Mouse (Mus musculus) forebrain, embryonic 14.5 days (tissue): Measurements from ENCODE around the gene Rrh. TPM values are rescaled to one million over a fixed set of nuclear protein-coding genes. Genes with fewer than 3 reads are reported as not detected.

ENCODE experiments used
- ATAC-seq: fragments of 200-750 bp; cut with Nextera tagmentation; 2 replicates; pipeline ENCODE4 v1.8.0; 2017; ENCODE audit warnings: mild to moderate bottlenecking, moderate library complexity
- DNase-seq: peaks from one replicate; pipeline ENCODE4 v3.0.0-alpha.2; 2015; ENCODE audit warnings: low spot score
- H3K27ac ChIP-seq: fragments of 300-500 bp; sonication (generic); 2 replicates; pipeline ENCODE4 v1.5.1; 2014; ENCODE audit warnings: low read depth, mild to moderate bottlenecking, control low read depth, low read length, moderate library complexity
- H3K27me3 ChIP-seq: fragments of 300-500 bp; sonication (generic); replicated peaks from 2 replicates; pipeline ENCODE4 v1.6.1; 2014; ENCODE audit warnings: low read length, control low read depth, mixed read lengths; ENCODE audit not compliant: control insufficient read depth, insufficient read depth
- H3K36me3 ChIP-seq: fragments of 300-500 bp; sonication (generic); 2 replicates; pipeline ENCODE4 v1.6.1; 2014; ENCODE audit warnings: low read length, control low read depth; ENCODE audit not compliant: control insufficient read depth, insufficient read depth
- H3K4me1 ChIP-seq: fragments of 300-500 bp; sonication (generic); 2 replicates; pipeline ENCODE4 v1.6.1; 2014; ENCODE audit warnings: antibody characterized with exemption, low read length, control low read depth; ENCODE audit not compliant: control insufficient read depth, insufficient read depth
- H3K4me2 ChIP-seq: fragments of 300-500 bp; sonication (generic); 2 replicates; pipeline ENCODE4 v1.6.1; 2014; ENCODE audit warnings: mild to moderate bottlenecking, control low read depth, low read length
- H3K4me3 ChIP-seq: fragments of 300-500 bp; sonication (generic); 2 replicates; pipeline ENCODE4 v1.5.1; 2014; ENCODE audit warnings: low read depth, low read length, control low read depth
- H3K9ac ChIP-seq: fragments of 300-500 bp; sonication (generic); 2 replicates; pipeline ENCODE4 v1.6.1; 2014; ENCODE audit warnings: mild to moderate bottlenecking, low read length, control low read depth, moderate library complexity
- H3K9me3 ChIP-seq: fragments of 300-500 bp; sonication (generic); replicated peaks from 2 replicates; pipeline ENCODE4 v1.6.1; 2016; ENCODE audit warnings: low read length, control low read depth, mixed read lengths; ENCODE audit not compliant: control insufficient read depth
- WGBS: fragments of 180-500 bp; shearing (Covaris S2); extraction: QIAGEN DNeasy Blood & Tissue Kit; methylation state at CpG from one replicate; pipeline ENCODE4 v1.1.7; 2014; 5-methylcytosine and 5-hydroxymethylcytosine counted together
- polyA plus RNA-seq: library from polyadenylated mRNA; unstranded; fragments of >200 nt; fragmentation: Nextera tagmentation; extraction: Ambion mirVana; gene quantifications from 2 replicates; pipeline ENCODE4 v1.2.1, GENCODE M21; 2014

Rrh gene
- polyA plus RNA-seq, 1 experiment from 2014 or later: 0.28 TPM

DNA sequence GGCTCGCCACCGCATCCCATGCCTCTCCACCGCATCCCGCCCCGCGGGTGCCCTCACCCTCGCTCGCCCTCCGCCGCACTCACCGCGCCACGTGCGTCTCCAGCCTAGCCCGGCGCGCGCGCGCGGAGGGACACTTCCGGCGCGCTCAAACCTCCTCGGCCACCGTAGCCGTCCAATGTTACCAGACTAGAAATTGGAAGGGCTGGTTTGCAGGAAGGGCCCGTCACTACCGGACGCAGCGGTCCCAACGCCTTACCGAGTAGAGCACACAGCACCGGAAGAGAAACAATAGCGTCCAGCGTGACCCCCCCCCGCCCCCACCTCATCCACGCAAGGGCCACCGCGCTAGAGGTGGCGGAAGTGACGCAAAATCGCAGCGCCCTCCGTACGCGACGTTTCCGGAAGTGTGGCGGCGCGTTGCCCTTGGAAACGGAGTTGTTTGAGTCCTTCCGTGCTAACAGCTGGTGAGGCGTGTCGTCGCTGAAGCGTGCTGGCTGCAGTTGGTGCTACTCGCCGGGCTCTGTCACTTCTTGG is 8.7 kb upstream of the Rrh start, which contains the start of gene Gar1:
Gar1 (minus strand) TSS at position 362 of the 534 bp plus-strand sequence.
- DNase-seq (peak; percentile 99), ATAC-seq (peak; percentile 97)
- peak within 1 kb of the TSS; percentile 69 for H3K4me2 ChIP-seq
- H3K9ac ChIP-seq: peak within 1 kb of the TSS; percentile 72
- peak within 1 kb of the TSS; percentile 91 for H3K27ac ChIP-seq
- no peaks in the 10 kb centered on the region for H3K27me3 ChIP-seq
- peak within 1 kb of the TSS; percentile 75 for H3K4me3 ChIP-seq
- WGBS: under 1% methylated on average over 60 of the region's 60 CpGs
- H3K9me3 ChIP-seq: no peaks in the 10 kb centered on the region
- peaks cover 8% of the 10 kb centered on the region for H3K4me1 ChIP-seq
- H3K36me3 ChIP-seq: peaks cover 13% of the 10 kb centered on the region

DNA sequence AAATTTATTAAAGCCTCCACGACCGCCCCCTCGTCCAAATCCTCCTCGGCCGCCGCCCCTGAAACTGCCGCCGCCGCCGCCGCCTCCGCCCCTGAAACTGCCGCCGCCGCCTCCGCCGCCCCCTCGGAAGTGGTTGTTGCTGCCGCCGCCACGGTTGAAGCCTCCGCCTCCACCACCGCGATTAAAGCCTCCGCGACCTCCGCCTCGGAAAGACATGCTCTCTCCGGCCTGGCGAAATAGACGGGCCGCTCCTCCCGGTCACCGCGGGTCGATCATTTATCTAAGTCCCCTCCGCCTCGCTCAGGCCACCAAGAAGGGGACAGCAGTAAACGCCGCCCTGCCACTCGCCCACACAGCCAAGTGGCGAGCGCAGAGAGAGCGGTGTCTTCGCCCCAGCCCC is 8.2 kb upstream of the Rrh start:
- ATAC-seq: no peak
- peak overlapping the region; percentile 72 for H3K9ac ChIP-seq
- peak overlapping the region; percentile 69 for H3K4me2 ChIP-seq
- peak overlapping the region; percentile 75 for H3K4me3 ChIP-seq
- H3K4me1 ChIP-seq: peaks cover 8% of the 10 kb centered on the region
- peak overlapping the region; percentile 91; the same call in 1 of the 2 replicates for H3K27ac ChIP-seq
- H3K27me3 ChIP-seq: no peaks in the 10 kb centered on the region
- peaks cover 17% of the 10 kb centered on the region for H3K36me3 ChIP-seq
- 0% methylated on average over 45 of the region's 45 CpGs for WGBS
- no peaks in the 10 kb centered on the region for H3K9me3 ChIP-seq
- no peak for DNase-seq

DNA sequence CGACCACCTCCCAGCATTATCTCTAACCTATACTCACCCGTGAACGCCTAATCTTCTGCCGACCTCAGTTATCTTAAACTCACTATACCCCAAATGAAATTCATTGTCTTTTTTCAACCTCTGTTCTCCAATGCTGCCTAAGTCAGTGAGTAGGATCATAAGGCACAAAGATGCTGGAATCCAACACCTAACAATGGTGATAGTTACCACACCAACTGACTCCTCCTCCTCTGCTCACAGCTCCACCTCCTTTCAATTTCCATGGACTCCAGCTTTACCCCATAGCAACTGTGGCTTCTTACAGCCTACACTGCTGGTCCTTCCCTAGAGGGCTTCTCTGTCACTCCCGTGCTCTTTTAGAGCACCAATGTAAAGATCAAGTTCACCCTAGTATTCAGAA is 5.3 kb upstream of the Rrh start:
- no peak overlapping the region for H3K4me2 ChIP-seq
- H3K9ac ChIP-seq: no peak overlapping the region
- H3K27ac ChIP-seq: no peak overlapping the region
- H3K27me3 ChIP-seq: no peaks in the 10 kb centered on the region
- no peak overlapping the region for H3K4me3 ChIP-seq
- H3K9me3 ChIP-seq: no peaks in the 10 kb centered on the region
- no peak for DNase-seq
- H3K36me3 ChIP-seq: peaks cover 36% of the 10 kb centered on the region
- ATAC-seq: no peak
- peaks cover 8% of the 10 kb centered on the region for H3K4me1 ChIP-seq
- 94% methylated on average over 5 of the region's 5 CpGs for WGBS

DNA sequence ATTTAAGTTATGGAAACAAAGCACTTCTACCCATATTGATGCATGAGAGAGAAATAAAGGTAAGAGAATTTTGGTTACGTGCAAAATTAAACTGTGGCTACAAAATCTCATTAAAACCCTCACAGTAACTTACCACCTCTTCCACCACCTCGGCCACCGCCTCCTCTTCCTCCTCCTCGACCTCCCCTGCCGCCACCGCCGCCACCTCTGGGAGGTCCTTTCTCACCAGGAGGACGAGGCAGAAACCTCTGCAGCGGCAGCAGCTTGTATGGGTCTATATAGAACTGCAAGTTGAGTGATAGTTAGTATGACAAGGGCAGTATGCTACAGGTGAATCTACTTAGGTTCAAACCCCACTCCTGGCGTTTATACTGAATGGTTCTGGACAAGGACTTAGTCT is 4.3 kb upstream of the Rrh start:
- H3K4me2 ChIP-seq: no peak overlapping the region
- WGBS: 91% methylated on average over 10 of the region's 10 CpGs

DNA sequence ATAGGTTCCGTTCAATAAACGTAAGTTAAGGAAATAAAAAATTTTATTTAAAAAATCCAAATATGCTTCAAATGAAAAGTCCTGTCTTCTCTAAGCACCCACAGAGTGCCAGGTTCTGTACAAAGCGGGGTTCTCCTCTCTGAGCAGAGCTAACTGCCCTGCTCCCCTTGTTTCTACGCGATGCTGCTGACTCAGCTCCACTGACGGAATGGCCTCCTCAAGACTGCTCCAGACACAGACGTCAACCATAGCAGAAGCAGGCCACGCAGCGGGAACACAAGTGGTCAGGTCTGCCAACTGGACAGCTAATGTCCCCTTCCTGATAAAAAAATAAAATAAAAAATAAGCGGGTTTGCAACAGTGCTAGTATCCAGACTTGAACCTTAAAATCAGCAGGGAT is 2.5 kb upstream of the Rrh start:
- Histone ChIP-seq H3K4me1 (peaks cover 4% of the 10 kb centered on the region), H3K27ac (no peak overlapping the region), H3K4me2 (no peak overlapping the region), H3K9ac (no peak overlapping the region), H3K36me3 (peaks cover 36% of the 10 kb centered on the region), H3K4me3 (no peak overlapping the region), H3K27me3 (no peaks in the 10 kb centered on the region), H3K9me3 (no peaks in the 10 kb centered on the region)
- WGBS: 93% methylated on average over 10 of the region's 10 CpGs
- no peak for DNase-seq
- no peak for ATAC-seq

More for the DNA sequence above, 4.3 kb upstream of the Rrh start:
- no peak for DNase-seq
- Histone ChIP-seq H3K4me3 (no peak overlapping the region), H3K27me3 (no peaks in the 10 kb centered on the region), H3K9ac (no peak overlapping the region), H3K9me3 (no peaks in the 10 kb centered on the region), H3K36me3 (peaks cover 36% of the 10 kb centered on the region), H3K4me1 (peaks cover 8% of the 10 kb centered on the region), H3K27ac (no peak overlapping the region)
- no peak for ATAC-seq

DNA sequence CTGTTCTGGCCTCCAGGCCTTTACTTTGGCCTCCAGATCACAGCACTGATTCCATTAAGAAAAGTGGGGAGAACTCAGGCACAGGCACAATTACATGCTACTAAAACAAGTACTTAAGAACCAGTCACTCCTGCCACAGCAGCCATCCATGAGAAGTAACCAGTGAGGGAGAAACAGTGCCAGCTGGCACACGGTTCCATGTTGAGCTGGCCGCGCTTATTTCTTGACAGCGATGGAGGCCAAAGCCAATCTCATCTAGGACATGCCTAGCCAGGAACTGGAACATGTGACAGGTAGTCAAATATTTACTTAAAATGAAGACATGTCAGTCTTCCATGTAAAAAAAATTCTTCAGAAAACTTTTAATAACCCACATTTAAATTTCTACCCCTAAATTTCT is 1.8 kb upstream of the Rrh start:
- WGBS: 90% methylated on average over 4 of the region's 4 CpGs
- Histone ChIP-seq H3K4me1 (no peaks in the 10 kb centered on the region), H3K4me2 (no peak overlapping the region), H3K27me3 (no peaks in the 10 kb centered on the region), H3K9me3 (no peaks in the 10 kb centered on the region), H3K36me3 (peaks cover 36% of the 10 kb centered on the region), H3K9ac (no peak overlapping the region), H3K4me3 (no peak overlapping the region), H3K27ac (no peak overlapping the region)
- DNase-seq (no peak), ATAC-seq (no peak)

DNA sequence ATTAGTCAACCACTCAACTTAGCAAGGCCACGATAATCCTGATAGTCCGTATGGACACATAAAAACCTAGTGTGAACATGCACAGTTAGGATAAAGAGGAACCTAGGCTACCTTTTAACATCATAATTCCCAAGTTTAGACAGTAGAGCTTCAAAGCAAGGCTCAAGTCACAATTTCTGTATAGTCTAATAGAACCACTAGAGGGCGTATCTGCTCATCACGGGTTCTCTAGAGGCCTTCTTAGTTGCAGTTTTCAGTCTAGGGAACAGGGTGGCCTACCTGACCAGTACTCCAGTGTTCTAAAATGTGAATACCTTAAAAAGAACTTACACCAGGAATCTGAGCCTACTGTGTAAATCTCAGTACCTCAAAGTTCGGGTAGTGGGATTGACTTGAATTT is 906 bp upstream of the Rrh start:
- ATAC-seq (peak; percentile 62), DNase-seq (peak; percentile 73)
- Histone ChIP-seq H3K9me3 (no peaks in the 10 kb centered on the region), H3K4me1 (no peaks in the 10 kb centered on the region), H3K27me3 (no peaks in the 10 kb centered on the region), H3K36me3 (peaks cover 32% of the 10 kb centered on the region), H3K4me3 (no peak overlapping the region), H3K4me2 (no peak overlapping the region), H3K9ac (no peak overlapping the region), H3K27ac (no peak overlapping the region)
- 55% methylated on average over 5 of the region's 5 CpGs for WGBS

DNA sequence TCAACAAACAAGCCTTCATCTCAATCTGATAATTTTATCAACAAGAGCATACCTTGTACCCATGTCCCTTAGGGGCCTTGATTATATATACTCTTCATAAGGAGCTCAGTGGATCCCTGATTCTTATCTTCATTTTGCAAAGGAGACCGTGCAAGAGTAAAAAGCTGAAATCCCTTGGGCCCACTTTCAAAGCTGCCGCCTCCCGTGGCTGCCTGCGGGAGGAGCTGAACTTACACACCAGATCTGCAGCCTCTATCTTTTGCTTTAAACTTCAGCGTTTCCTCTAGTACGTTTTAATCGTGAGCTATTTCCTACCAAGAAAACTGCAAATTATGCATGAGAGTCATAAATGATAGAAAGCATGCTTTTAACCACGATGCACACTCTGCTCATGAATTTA is 651 bp downstream of the Rrh start:
- Histone ChIP-seq H3K27me3 (no peaks in the 10 kb centered on the region), H3K4me1 (no peaks in the 10 kb centered on the region), H3K27ac (no peak overlapping the region), H3K36me3 (peaks cover 28% of the 10 kb centered on the region), H3K4me3 (no peak overlapping the region), H3K9me3 (no peaks in the 10 kb centered on the region), H3K4me2 (no peak overlapping the region), H3K9ac (no peak overlapping the region)
- 85% methylated on average over 8 of the region's 8 CpGs for WGBS
- ATAC-seq (no peak), DNase-seq (no peak)

DNA sequence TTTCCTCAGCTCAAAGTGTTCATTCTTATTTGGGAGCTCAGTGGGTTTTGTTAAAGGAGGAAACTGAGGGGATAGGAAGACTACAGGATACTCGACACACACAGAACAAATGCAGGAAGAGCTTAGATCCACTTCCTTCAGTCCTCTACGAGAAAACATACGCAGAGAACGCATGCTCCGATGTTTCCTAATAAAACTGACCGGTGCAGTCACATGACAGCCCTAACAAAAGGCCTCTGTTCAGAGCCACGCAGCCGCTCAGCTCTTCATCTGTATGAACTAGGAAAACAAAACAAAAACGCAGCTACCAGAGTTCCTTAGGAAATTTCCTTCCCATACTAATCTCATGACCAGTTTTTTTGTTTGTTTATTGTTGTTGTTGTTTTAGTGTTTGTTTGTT is 1.5 kb downstream of the Rrh start:
- H3K9ac ChIP-seq: no peak overlapping the region
- no peak overlapping the region for H3K27ac ChIP-seq
- H3K4me2 ChIP-seq: no peak overlapping the region
- H3K36me3 ChIP-seq: peaks cover 21% of the 10 kb centered on the region
- no peak for ATAC-seq
- H3K27me3 ChIP-seq: no peaks in the 10 kb centered on the region
- H3K4me3 ChIP-seq: no peak overlapping the region
- no peak for DNase-seq
- WGBS: 55% methylated on average over 9 of the region's 9 CpGs
- H3K9me3 ChIP-seq: no peaks in the 10 kb centered on the region
- H3K4me1 ChIP-seq: no peaks in the 10 kb centered on the region
